Mouse (Mus musculus) embryonic facial prominence, embryonic 14.5 days (tissue): Measurements from ENCODE around the gene Crocc2. TPM values are rescaled to one million over a fixed set of nuclear protein-coding genes. Genes with fewer than 3 reads are reported as not detected.

Experiments used
- ATAC-seq: fragments of 200-750 bp; cut with Nextera tagmentation; 2 replicates; pipeline ENCODE4 v1.8.0; 2017; ENCODE audit warnings: low read depth, moderate number of reproducible peaks, moderate TSS enrichment
- DNase-seq: peaks from one replicate; pipeline ENCODE4 v3.0.0-alpha.2; 2015; ENCODE audit warnings: low spot score
- H3K27ac ChIP-seq: fragments of 300-500 bp; sonication (generic); replicated peaks from 2 replicates; pipeline ENCODE4 v1.5.1; 2014; ENCODE audit warnings: low read depth, mild to moderate bottlenecking, low read length, moderate library complexity
- H3K27me3 ChIP-seq: fragments of 300-500 bp; sonication (generic); replicated peaks from 2 replicates; pipeline ENCODE4 v1.6.1; 2014; ENCODE audit warnings: low read length; ENCODE audit not compliant: control insufficient read depth, insufficient read depth
- H3K36me3 ChIP-seq: fragments of 300-500 bp; sonication (generic); 2 replicates; pipeline ENCODE4 v1.6.1; 2014; ENCODE audit warnings: low read length, mixed read lengths; ENCODE audit not compliant: control insufficient read depth, insufficient read depth
- H3K4me1 ChIP-seq: fragments of 300-500 bp; sonication (generic); 2 replicates; pipeline ENCODE4 v1.6.1; 2014; ENCODE audit warnings: antibody characterized with exemption, low read length; ENCODE audit not compliant: control insufficient read depth, insufficient read depth
- H3K4me2 ChIP-seq: fragments of 300-500 bp; sonication (generic); 2 replicates; pipeline ENCODE4 v1.6.1; 2014; ENCODE audit warnings: low read depth, mild to moderate bottlenecking, low read length, moderate library complexity, mixed read lengths
- H3K4me3 ChIP-seq: fragments of 300-500 bp; sonication (generic); 2 replicates; pipeline ENCODE4 v1.5.1; 2014; ENCODE audit warnings: low read depth, mild to moderate bottlenecking, low read length
- H3K9ac ChIP-seq: fragments of 300-500 bp; sonication (generic); 2 replicates; pipeline ENCODE4 v1.6.1; 2014; ENCODE audit warnings: low read depth, mild to moderate bottlenecking, low read length, moderate library complexity, mixed read lengths
- H3K9me3 ChIP-seq: fragments of 300-500 bp; sonication (generic); 2 replicates; pipeline ENCODE4 v1.6.1; 2016; ENCODE audit warnings: low read length; ENCODE audit not compliant: control insufficient read depth
- WGBS: fragments of 180-500 bp; shearing (Covaris S2); extraction: QIAGEN DNeasy Blood & Tissue Kit; methylation state at CpG from one replicate; pipeline ENCODE4 v1.1.7; 2014; 5-methylcytosine and 5-hydroxymethylcytosine counted together
- polyA plus RNA-seq: library from polyadenylated mRNA; unstranded; fragments of >200 nt; fragmentation: Nextera tagmentation; extraction: Ambion mirVana; gene quantifications from 2 replicates; pipeline ENCODE4 v1.2.1, GENCODE M21; 2014

Crocc2 gene
- polyA plus RNA-seq, 1 experiment from 2014 or later = 3.0 TPM

- H3K27ac ChIP-seq = no peak overlapping the region
- no peak overlapping the region for H3K4me3 ChIP-seq
- H3K9ac ChIP-seq = no peak overlapping the region
- H3K4me1 ChIP-seq = no peaks in the 10 kb centered on the region
- ATAC-seq = no peak
- no peak for DNase-seq
- H3K27me3 ChIP-seq = no peaks in the 10 kb centered on the region
- peaks cover 6% of the 10 kb centered on the region; the same call in 1 of the 2 replicates for H3K9me3 ChIP-seq
- H3K36me3 ChIP-seq = no peaks in the 10 kb centered on the region
- no peak overlapping the region for H3K4me2 ChIP-seq
- 65% methylated on average over 3 of the region's 3 CpGs for WGBS
These were observed 29.4 kb downstream of the Crocc2 start for GRCm38 (mm10) chr1:93197916-93198315.

GRCm38 (mm10) chr1:93206277-93206970 is 37.9 kb downstream of the Crocc2 start:
- no peak overlapping the region for H3K4me2 ChIP-seq
- DNase-seq (no peak), ATAC-seq (no peak)
- H3K27me3 ChIP-seq = no peaks in the 10 kb centered on the region
- H3K4me3 ChIP-seq = no peak overlapping the region
- no peak overlapping the region for H3K27ac ChIP-seq
- no peaks in the 10 kb centered on the region for H3K9me3 ChIP-seq
- peaks cover 23% of the 10 kb centered on the region for H3K4me1 ChIP-seq
- 64% methylated on average over 12 of the region's 12 CpGs for WGBS
- H3K9ac ChIP-seq = no peak overlapping the region
- no peaks in the 10 kb centered on the region for H3K36me3 ChIP-seq

DNA sequence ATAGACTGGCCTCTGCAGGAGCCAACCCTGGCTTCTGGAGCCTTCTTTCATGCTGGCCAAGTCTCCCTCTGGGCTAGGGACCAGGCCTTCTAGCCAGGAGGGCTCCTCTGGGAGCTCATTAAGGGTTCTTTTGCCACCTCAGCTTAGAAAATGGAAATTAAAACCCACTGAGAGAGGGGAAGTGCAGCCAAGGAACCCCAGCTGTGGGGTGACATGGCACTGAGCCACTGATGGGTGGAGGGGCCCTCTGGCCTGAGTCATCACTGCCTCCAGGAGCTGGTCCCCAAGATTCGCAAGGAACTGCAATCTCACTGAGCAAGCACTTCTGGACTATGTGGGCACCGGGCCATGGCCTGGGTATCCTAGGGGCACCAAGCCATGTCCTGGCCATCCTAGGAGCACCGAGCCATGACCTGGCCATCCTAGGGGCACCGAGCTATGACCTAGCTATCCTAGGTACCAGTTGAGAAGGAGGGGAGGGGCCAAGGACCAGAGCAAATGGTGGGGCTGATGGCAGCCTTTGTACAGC is 39.1 kb downstream of the Crocc2 start:
- no peak overlapping the region for H3K4me2 ChIP-seq
- no peak for ATAC-seq
- WGBS = 94% methylated on average over 4 of the region's 4 CpGs
- no peaks in the 10 kb centered on the region for H3K27me3 ChIP-seq
- H3K4me3 ChIP-seq = no peak overlapping the region
- no peaks in the 10 kb centered on the region for H3K9me3 ChIP-seq
- H3K27ac ChIP-seq = no peak overlapping the region
- H3K4me1 ChIP-seq = peaks cover 33% of the 10 kb centered on the region
- no peak overlapping the region for H3K9ac ChIP-seq
- DNase-seq = no peak
- H3K36me3 ChIP-seq = no peaks in the 10 kb centered on the region

- ATAC-seq = peak; percentile 84
- WGBS = 32% methylated on average over 9 of the region's 9 CpGs
- H3K27me3 ChIP-seq = no peaks in the 10 kb centered on the region
- no peak overlapping the region for H3K9ac ChIP-seq
- H3K27ac ChIP-seq = peak overlapping the region; percentile 78
- H3K36me3 ChIP-seq = no peaks in the 10 kb centered on the region
- H3K4me1 ChIP-seq = peaks cover 37% of the 10 kb centered on the region
- H3K4me2 ChIP-seq = no peak overlapping the region
- DNase-seq = peak; percentile 92
- H3K4me3 ChIP-seq = no peak overlapping the region
- H3K9me3 ChIP-seq = no peaks in the 10 kb centered on the region
These were observed 41.7 kb downstream of the Crocc2 start for GRCm38 (mm10) chr1:93210213-93210641.

DNA sequence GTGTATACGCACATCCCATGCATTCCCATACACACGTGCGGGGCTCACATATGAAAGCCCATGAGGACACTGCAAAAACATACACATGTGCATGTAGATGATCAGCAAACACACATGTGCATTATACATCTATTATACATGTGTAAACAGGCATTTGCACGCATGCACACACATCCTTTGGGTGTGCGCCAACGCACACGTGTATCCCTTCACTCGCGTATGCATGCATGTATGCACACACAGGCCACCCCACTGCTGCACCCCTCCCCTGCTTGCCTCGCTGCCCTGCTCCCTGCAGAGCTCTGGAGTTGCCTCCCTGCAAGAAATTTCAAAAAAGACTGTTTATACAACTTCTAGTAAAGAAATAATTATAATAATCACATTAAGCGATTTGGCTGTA is 42.5 kb downstream of the Crocc2 start:
- H3K27me3 ChIP-seq = no peaks in the 10 kb centered on the region
- no peak for ATAC-seq
- H3K9ac ChIP-seq = no peak overlapping the region
- H3K4me2 ChIP-seq = no peak overlapping the region
- H3K9me3 ChIP-seq = no peaks in the 10 kb centered on the region
- no peaks in the 10 kb centered on the region for H3K36me3 ChIP-seq
- H3K4me1 ChIP-seq = peaks cover 37% of the 10 kb centered on the region
- H3K27ac ChIP-seq = peak overlapping the region; percentile 78; the same call in 1 of the 2 replicates
- H3K4me3 ChIP-seq = no peak overlapping the region
- 68% methylated on average over 11 of the region's 11 CpGs for WGBS
- peak; percentile 34 for DNase-seq

DNA sequence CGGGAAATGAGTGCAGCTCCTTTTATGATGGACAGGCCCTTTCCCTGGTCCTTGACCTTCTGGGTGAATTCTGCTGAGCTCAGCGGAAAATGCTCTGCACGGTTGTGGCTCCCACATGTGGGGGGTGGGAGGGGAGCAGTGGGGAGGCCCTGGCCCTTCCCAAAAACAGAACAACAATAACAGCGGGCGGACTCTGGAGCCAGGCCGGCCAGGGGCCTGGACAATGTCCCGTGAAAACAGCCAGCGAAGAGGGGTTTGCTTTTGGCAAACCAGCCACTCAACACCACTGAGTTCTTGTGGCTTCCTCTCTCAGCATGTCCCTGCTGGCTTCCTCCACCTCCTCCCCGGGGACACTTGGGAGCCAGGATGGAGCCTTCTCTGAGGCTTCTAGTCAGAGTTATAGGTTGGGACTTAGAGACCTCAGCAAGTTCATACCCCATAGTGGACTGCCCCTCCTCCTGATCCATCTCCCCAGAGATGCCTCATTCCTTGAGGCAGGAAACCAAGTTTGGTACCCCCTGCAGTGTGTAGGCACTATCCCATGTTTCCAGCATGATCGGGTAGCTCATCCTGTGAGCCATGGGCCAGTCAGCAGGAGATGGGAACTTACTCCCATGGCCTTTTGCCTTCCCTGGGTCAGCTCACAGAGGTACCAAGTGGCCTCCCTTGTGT is 43.2 kb downstream of the Crocc2 start:
- Histone ChIP-seq H3K27me3 (no peaks in the 10 kb centered on the region), H3K36me3 (no peaks in the 10 kb centered on the region), H3K4me2 (no peak overlapping the region), H3K9ac (no peak overlapping the region), H3K9me3 (no peaks in the 10 kb centered on the region), H3K27ac (peak overlapping the region; percentile 78), H3K4me1 (peaks cover 37% of the 10 kb centered on the region), H3K4me3 (no peak overlapping the region)
- DNase-seq = peak; percentile 82
- WGBS = 39% methylated on average over 10 of the region's 10 CpGs
- peak; percentile 48 for ATAC-seq

DNA sequence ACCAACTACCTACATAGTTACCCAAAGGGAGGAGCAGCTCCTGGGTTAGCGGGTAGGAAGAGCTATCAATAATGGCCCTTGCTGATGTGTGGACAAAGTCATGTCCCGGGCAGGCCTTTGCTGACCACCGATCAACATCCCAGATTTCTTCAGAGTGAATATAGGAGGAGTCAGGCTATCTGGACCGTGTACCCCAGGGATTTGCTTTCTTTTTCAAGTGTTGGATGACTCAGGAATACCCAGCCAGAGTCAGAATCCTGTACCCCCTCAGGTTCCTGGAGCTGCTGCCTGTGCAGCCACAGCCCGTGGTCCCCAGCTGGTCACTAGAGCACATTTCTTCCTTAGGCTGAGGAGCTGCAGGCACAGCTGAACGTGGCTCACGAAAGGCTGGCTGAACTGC is 43.9 kb downstream of the Crocc2 start:
- ATAC-seq (no peak), DNase-seq (no peak)
- H3K4me2 ChIP-seq = no peak overlapping the region
- H3K27me3 ChIP-seq = no peaks in the 10 kb centered on the region
- WGBS = 73% methylated on average over 7 of the region's 7 CpGs
- H3K27ac ChIP-seq = peak overlapping the region; percentile 78; the same call in 1 of the 2 replicates
- H3K9me3 ChIP-seq = no peaks in the 10 kb centered on the region
- H3K9ac ChIP-seq = no peak overlapping the region
- no peak overlapping the region for H3K4me3 ChIP-seq
- H3K36me3 ChIP-seq = no peaks in the 10 kb centered on the region
- H3K4me1 ChIP-seq = peaks cover 38% of the 10 kb centered on the region

DNA sequence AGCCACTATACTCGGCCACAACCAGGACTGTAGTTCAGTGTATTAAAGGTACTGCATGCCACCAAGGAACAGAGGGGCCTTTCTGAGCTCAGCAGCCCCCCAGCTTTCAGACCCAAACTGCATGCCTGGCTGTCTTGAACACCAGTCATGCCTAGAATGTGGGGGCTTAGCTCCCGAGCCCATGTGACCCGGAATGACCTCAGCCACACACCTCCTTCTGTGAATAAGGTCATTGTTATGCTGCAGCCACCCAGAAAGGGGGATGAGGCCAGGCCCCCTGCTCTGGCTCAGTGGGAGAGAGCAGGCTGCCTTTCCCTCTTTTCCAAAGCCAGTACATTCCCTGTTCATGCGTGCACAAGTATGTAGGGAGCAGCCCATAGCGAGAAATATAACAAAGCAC is 46.1 kb downstream of the Crocc2 start:
- H3K9ac ChIP-seq = no peak overlapping the region
- H3K4me2 ChIP-seq = no peak overlapping the region
- no peaks in the 10 kb centered on the region for H3K9me3 ChIP-seq
- peaks cover 35% of the 10 kb centered on the region for H3K4me1 ChIP-seq
- 24% methylated on average over 5 of the region's 5 CpGs for WGBS
- peak; percentile 39 for DNase-seq
- no peaks in the 10 kb centered on the region for H3K36me3 ChIP-seq
- ATAC-seq = no peak
- H3K4me3 ChIP-seq = no peak overlapping the region
- no peaks in the 10 kb centered on the region for H3K27me3 ChIP-seq
- H3K27ac ChIP-seq = no peak overlapping the region
